Mouse (Mus musculus) thymus, postnatal 4 days (tissue): Measurements from ENCODE around the gene Olfr1303.

ENCODE experiments used
- DNase-seq: peaks from one replicate; pipeline ENCODE4 v3.0.0; 2021

Gene Olfr1303

GRCm38 (mm10) chr2:111820240-111820639, at the start of gene Olfr1303:
Olfr1303 (minus strand) TSS chr2:111820340.
- no peak for DNase-seq

DNA sequence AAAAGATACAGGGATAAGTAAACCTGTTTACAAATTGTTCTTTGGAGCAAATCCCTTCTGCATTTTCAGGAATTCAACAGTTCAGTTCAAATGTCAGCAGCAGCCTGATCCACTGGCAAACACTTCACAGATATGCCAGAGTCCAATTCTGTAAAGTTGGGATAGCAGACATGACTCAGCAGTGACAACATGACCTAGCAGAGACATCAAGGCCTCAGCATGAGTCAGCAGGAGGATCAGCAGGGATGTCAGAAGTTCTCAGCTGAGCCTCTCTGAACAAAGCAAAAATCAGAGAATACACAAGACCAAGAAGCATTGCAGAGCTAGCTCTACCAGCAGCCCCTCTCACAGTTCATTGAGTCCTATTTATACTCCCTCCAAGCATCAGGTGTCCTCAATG, 7.2 kb downstream of the Olfr1303 start:
- DNase-seq: no peak

DNA sequence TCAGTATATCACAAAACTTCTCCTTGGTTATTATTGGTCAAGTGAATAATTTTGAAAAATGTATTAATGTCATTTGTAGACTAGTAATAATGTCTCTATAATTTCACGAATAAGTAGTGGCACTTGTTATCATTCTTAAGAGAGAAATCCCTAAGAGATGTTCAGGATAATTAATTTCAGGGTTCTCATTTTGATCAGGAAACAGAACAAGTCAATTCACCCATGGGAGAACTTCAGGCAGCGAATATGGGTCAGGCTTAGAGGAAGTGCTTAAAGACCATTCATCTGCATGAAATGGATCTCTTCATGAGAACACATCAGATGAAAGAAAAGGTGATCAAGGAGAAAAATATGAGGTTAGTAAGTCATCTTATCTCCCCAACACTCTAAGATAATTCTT, 43.0 kb downstream of the Olfr1303 start, which contains the start of gene Olfr1302:
Gene Olfr1302 (plus strand): TSS at position 301 of the 400 bp plus-strand sequence.
- DNase-seq: no peak
